Mouse (Mus musculus): ENCODE measurements around the gene Dnaic1.

DNA sequence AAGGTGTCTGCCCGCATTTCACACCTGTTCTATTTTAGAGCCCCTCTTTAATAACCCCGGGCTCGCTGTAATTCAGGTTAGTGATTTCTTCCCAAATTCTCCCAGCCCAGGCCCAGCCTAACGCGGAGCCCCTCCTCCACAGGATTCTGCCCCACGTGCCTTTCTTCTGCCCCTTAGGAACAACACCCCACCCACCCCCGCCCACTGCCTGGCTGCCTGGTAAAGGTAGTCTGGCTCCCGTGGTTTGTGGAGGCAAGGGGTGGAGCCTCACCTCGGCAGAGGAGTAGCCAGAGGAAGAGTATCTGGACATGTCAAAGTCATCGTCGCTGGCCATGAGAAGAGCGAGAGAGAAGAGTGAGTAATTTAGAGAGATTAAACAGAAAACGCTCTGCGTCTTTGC lies 48.9 kb upstream of the Dnaic1 start:
- TF ChIP-seq CHD2 (IDR thresholded peaks at IDR 0.05; ENCODE audit: low read depth, low read length) (no peak), HCFC1 (IDR thresholded peaks at IDR 0.05; ENCODE audit: borderline replicate concordance, insufficient read depth, low read length) (no peak), ZC3H11A (IDR thresholded peaks at IDR 0.05; ENCODE audit: borderline replicate concordance, low read depth, low read length) (no peak), MAFK (IDR thresholded peaks at IDR 0.05; ENCODE audit: insufficient read depth, low read depth, low read length) (no peak), ZNF384 (IDR thresholded peaks at IDR 0.05; ENCODE audit: low read depth, low read length) (no peak)
